Comparison of ENCODE assay signal across 17 mouse cellular contexts in the genomic region with DNA sequence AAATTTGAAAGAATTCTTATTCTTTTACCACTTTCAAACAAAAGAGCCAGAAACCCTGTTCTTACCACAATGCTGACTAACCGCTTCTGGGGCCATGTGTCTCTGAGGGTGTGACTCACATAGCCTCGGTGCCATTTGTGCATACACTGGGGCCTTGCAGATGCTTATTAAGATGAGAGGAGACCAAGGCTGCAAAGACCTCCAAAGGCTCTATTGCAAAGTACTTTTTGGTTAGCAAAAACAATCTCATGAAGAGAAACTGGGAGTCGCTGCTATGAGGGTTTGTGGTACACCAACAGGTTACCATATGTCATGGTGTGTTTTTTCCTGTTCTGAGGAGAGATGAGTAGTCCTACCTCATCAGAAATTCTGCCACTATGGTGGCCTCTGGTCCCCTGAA. TPM values are rescaled to one million over a fixed set of nuclear protein-coding genes. Genes with fewer than 3 reads are reported as not detected.
DNase-seq lines count a peak whose midpoint lies in the region; ATAC-seq and TF ChIP-seq lines count a peak whose summit lies in the region.
"Had no signal": no experiment of that assay in that cellular context is flagged by ENCODE, and none has a peak within 500 bp of the region (broad histone marks: within the 10 kb centered on the region; RNA-seq: fewer than 3 reads in every experiment).

No protein-coding gene starts in this region.

- no peak for TF ChIP-seq CTCF in C2C12 (IDR thresholded peaks at IDR 0.05; ENCODE audit: control insufficient read depth, insufficient read depth, insufficient read length)

- H3K27me3 ChIP-seq in C2C12 (ENCODE audit: control insufficient read depth, insufficient read depth, insufficient read length) = no peaks in the 10 kb centered on the region
- H3K27me3 ChIP-seq: neural tube, embryonic 12.5 days had no signal

- peak; percentile 25 for ATAC-seq in activated CD4-positive, CD25-positive, alpha-beta regulatory T cell, adult 4 months
- ATAC-seq: forebrain, embryonic 14.5 days; intestine, embryonic 16.5 days; midbrain, embryonic 16.5 days had no signal

- no peak overlapping the region for H3ac ChIP-seq in C2C12 (ENCODE audit: control insufficient read depth, insufficient read length, low read depth)

- peak; percentile 73 for DNase-seq in 3T3-L1 (ENCODE audit: low read depth, low spot score)
- DNase-seq in induced T-regulatory cell, adult 2 months (ENCODE audit: low read depth) = peak; percentile 82
- no peak for DNase-seq in cerebellum, adult 9-10 months
- no peak for DNase-seq in frontal cortex, postnatal 10 days (ENCODE audit: low spot score in 2 of 2)
- no peak for DNase-seq in layer of hippocampus, postnatal 36 days
- DNase-seq: cerebellum, adult 11-12 months; cerebellum, postnatal 36 days; lung, postnatal 10 days; right cerebral cortex, postnatal 14 days; thymus, postnatal 25 days had no signal

- H3K79me2 ChIP-seq in C2C12 (ENCODE audit: control insufficient read depth, insufficient read depth) = peaks cover 10% of the 10 kb centered on the region

- H3K4me3 ChIP-seq in C2C12 (ENCODE audit: insufficient read depth, poor library complexity, severe bottlenecking) = no peak overlapping the region
- H3K4me3 ChIP-seq: neural tube, embryonic 12.5 days had no signal

- no peaks in the 10 kb centered on the region for H3K36me3 ChIP-seq in C2C12 (ENCODE audit: control insufficient read depth, insufficient read depth)
- H3K36me3 ChIP-seq: neural tube, embryonic 12.5 days had no signal

- H3K79me3 ChIP-seq in C2C12 (ENCODE audit: low read depth) = no peaks in the 10 kb centered on the region

TF ChIP-seq in C2C12, 6 proteins besides CTCF, POLR2A, EP300 and RAD21:
- peak; percentile 47 for TF ChIP-seq USF1 (IDR thresholded peaks at IDR 0.05; ENCODE audit: low read depth)
- TF ChIP-seq MYOG (IDR thresholded peaks at IDR 0.05; ENCODE audit: control insufficient read depth, extremely low read depth, insufficient read length) = no peak
- no peak for TF ChIP-seq CEBPB (IDR thresholded peaks at IDR 0.05; ENCODE audit: low read depth)
- no peak for TF ChIP-seq FOSL1 (IDR thresholded peaks at IDR 0.05; ENCODE audit: insufficient read depth, low read length, poor library complexity, severe bottlenecking)
- peak; percentile 28 for TF ChIP-seq MYOD1 (IDR thresholded peaks at IDR 0.05; ENCODE audit: control insufficient read depth, insufficient read length, low read depth)
- peak; percentile 90 for TF ChIP-seq MAX (IDR thresholded peaks at IDR 0.05)
TF ChIP-seq in C2C12: peak in this region for 3.

RNA-seq across cellular contexts. Expression of a gene that starts 53.4 kb away (rescaled TPM):
- polyA plus RNA-seq in C2C12 (2012; fragmentation: generic; extraction: Trizol) = 21.9 TPM
- 10 to 100 TPM; 25.2 to 28.4 TPM for polyA plus RNA-seq in activated CD4-positive, CD25-positive, alpha-beta regulatory T cell, adult 4 months (2017; shearing (Covaris generic))
- total RNA-seq in layer of hippocampus, postnatal 36 days (2021) = 10 to 100 TPM; 30.9 to 40.5 TPM
- total RNA-seq: granulocyte monocyte progenitor cell, adult 5-6 weeks had no signal

Comparison
In these comparisons a context has a peak if more than half of its experiments do, and no peak if none do; other contexts are left out.
1. DNase-seq: peak in 3T3-L1 (single experiment) and induced T-regulatory cell, adult 2 months (single experiment); none in cerebellum, adult 9-10 months (single experiment), frontal cortex, postnatal 10 days (0 of 2) and layer of hippocampus, postnatal 36 days (0 of 2).